19 mouse cellular contexts compared by ENCODE assay signal in the genomic region with DNA sequence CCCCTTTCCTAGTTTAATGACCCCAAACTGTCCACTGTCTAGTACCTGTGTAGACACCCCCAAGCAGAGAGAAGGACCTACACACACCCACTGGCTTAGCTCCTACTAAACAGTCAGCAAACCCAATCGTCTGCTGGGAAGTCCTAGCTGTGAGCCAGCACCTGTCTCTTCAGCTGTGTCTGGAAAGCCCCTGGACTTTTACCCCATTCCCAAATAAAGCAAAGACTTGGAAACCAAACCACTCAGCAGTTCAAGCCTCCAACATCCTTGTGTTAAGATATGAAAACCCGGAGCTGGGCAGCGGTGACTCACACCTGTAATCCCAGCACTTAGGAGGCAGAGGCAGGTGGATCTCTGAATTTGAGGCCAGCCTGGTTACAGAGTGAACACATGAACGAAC. TPM values are rescaled to one million over a fixed set of nuclear protein-coding genes. Genes with fewer than 3 reads are reported as not detected.
A peak's percentile ranks its signal among the peaks of the same experiment; 100 is the strongest.
DNase-seq lines count a peak whose midpoint lies in the region; ATAC-seq and TF ChIP-seq lines count a peak whose summit lies in the region.
"Had no signal": no experiment of that assay in that cellular context is flagged by ENCODE, and none has a peak within 500 bp of the region (broad histone marks: within the 10 kb centered on the region; RNA-seq: fewer than 3 reads in every experiment).

No protein-coding gene starts in this region.

- CTCF ChIA-PET in Patski (lab: Charles Lee): interaction anchor here (1.1 to 6.5 kb wide), 3 partner anchors 14 to 23 kb away, joined by 4 to 52 read pairs (median 7); no protein-coding TSS in a partner anchor

- H3K9ac ChIP-seq in heart, embryonic 14.5 days (ENCODE audit: low read length): no peak overlapping the region
- H3K9ac ChIP-seq: hindbrain, embryonic 12.5 days; neural tube, embryonic 12.5 days had no signal

- intact Hi-C loops in heart, postnatal 10 days (cut with DNase I): no loop called here

- TF ChIP-seq CTCF in layer of hippocampus, adult 2 months (conservative IDR thresholded peaks at IDR 0.05): no peak
- TF ChIP-seq CTCF in Patski (IDR thresholded peaks at IDR 0.05): no peak

- H3K36me3 ChIP-seq in heart, embryonic 14.5 days (ENCODE audit: control insufficient read depth, insufficient read depth, low read length): peaks cover 15% of the 10 kb centered on the region

- POLR2A ChIA-PET in Patski (lab: Charles Lee): interaction anchor here (1.3 kb wide), 1 partner anchor 11 kb away, joined by 3 read pairs; no protein-coding TSS in a partner anchor

- WGBS in heart, embryonic 14.5 days: 76% methylated on average over 4 of the region's 4 CpGs

- in situ Hi-C loops in Patski (cut with MboI; ENCODE audit: low pct_unique_long_range_greater_than_20kb): no loop called here

- peaks cover 30 to 44% of the 10 kb centered on the region in 2 experiments for H3K4me1 ChIP-seq in heart, embryonic 14.5 days (ENCODE audit: control insufficient read depth in 2 of 2, insufficient read depth in 2 of 2, low read length in 2 of 2)
- peaks cover 45% of the 10 kb centered on the region for H3K4me1 ChIP-seq in brown adipose tissue, adult 24 weeks (ENCODE audit: control insufficient read depth, insufficient read depth, insufficient read length, low read length)

- H3K9me3 ChIP-seq in heart, embryonic 14.5 days (ENCODE audit: control insufficient read depth, low read length): no peaks in the 10 kb centered on the region
- H3K9me3 ChIP-seq: G1E; hindbrain, embryonic 12.5 days; neural tube, embryonic 12.5 days had no signal

- H3K4me3 ChIP-seq in heart, embryonic 14.5 days (ENCODE audit: control insufficient read depth in 1 of 2, insufficient read depth in 1 of 2, low read depth in 1 of 2, low read length in 2 of 2): no peak overlapping the region
- no peak overlapping the region for H3K4me3 ChIP-seq in layer of hippocampus, adult 2 months
- H3K4me3 ChIP-seq in brown adipose tissue, adult 24 weeks (ENCODE audit: insufficient read depth, low read depth, low read length): no peak overlapping the region
- H3K4me3 ChIP-seq: hindbrain, embryonic 12.5 days; neural tube, embryonic 12.5 days had no signal

- H3K27ac ChIP-seq in heart, embryonic 14.5 days (replicated peaks in 1 of 2; ENCODE audit: control insufficient read depth in 1 of 2, insufficient read depth in 1 of 2, low read depth in 2 of 2, low read length in 2 of 2): peak overlapping the region; percentile 1 to 96; a peak in 2 of 4 replicates
- H3K27ac ChIP-seq in layer of hippocampus, adult 2 months: peak overlapping the region; percentile 83
- peak overlapping the region; percentile 92 for H3K27ac ChIP-seq in brown adipose tissue, adult 24 weeks (replicated peaks; ENCODE audit: low read depth, low read length)

- no peak for DNase-seq in heart, postnatal 10 days
- no peak for DNase-seq in layer of hippocampus, adult 2 months (ENCODE audit: low spot score in 2 of 2)
- no peak for DNase-seq in layer of hippocampus, adult 11-12 months (ENCODE audit: low spot score)
- peak; percentile 56 for DNase-seq in Patski (ENCODE audit: low read depth, low spot score)
- DNase-seq in ovary, adult 18-20 months (ENCODE audit: low spot score): no peak
- DNase-seq: adrenal gland, adult 2 months; cerebellum, adult 9-10 months; embryo, embryonic 11 days; kidney, postnatal 4 days; layer of hippocampus, postnatal 36 days; lung, adult 2 months; right cerebral cortex, postnatal 25 days; thymus, adult 18-20 months had no signal

- no peak for ATAC-seq in heart, embryonic 14.5 days (ENCODE audit: insufficient number of reproducible peaks, insufficient read depth, low FRiP score, low read depth)
- no peak for ATAC-seq in Patski
- ATAC-seq: forebrain, embryonic 14.5 days had no signal

- H3K4me2 ChIP-seq in heart, embryonic 14.5 days (ENCODE audit: low read length): no peak overlapping the region
- H3K4me2 ChIP-seq: hindbrain, embryonic 12.5 days; neural tube, embryonic 12.5 days had no signal

- no peaks in the 10 kb centered on the region for H3K27me3 ChIP-seq in heart, embryonic 14.5 days (ENCODE audit: control insufficient read depth, insufficient read depth, low read length)
- no peaks in the 10 kb centered on the region for H3K27me3 ChIP-seq in Patski
- H3K27me3 ChIP-seq: hindbrain, embryonic 12.5 days; neural tube, embryonic 12.5 days had no signal

RNA-seq across cellular contexts. Expression of a gene that starts 42.6 kb away (rescaled TPM):
- polyA plus RNA-seq in heart, embryonic 14.5 days (2014; fragmentation: Nextera tagmentation; extraction: Ambion mirVana): 1.0 and 1.2 TPM in 2 replicates
- total RNA-seq in heart, postnatal 10 days (2021): under 1 TPM; 0.74 to 0.84 TPM
- total RNA-seq in layer of hippocampus, adult 2 months (2021): 10 to 100 TPM; 13.8 to 13.9 TPM
- polyA plus RNA-seq in Patski (2021): 0.76 TPM
- polyA plus RNA-seq in brown adipose tissue, adult 24 weeks (2012; ENCODE audit: insufficient read depth, insufficient read length, missing spikeins): 0.63 TPM in 1 of 2 replicates, not detected in the other
